Mouse (Mus musculus) left cerebral cortex, adult 2 months (tissue): ENCODE measurements at regions not wholly inside any gene's neighbourhood (a gene's known extent, or its start where the extent isn't known, plus 50 kb on each side); places are given as distances from the start of the nearest gene placed in this dataset.

ENCODE experiments used
- DNase-seq, 2 experiments: peaks; one replicate each; pipeline ENCODE4 v3.0.0; 2021 to 2022; ENCODE audit warnings: low spot score in 2 of 2, mixed read lengths in 1 of 2; ENCODE audit errors: extremely low spot score in 1 of 2
- H3K27ac ChIP-seq: fragments of 200-600 bp; 2 replicates; pipeline ENCODE4 v1.8.1; 2022
- H3K4me3 ChIP-seq: fragments of 200-600 bp; 2 replicates; pipeline ENCODE4 v1.8.1; 2022
- CTCF ChIP-seq: fragments of 200-600 bp; IDR thresholded peaks from 2 replicates; pipeline ENCODE4 v1.8.1; 2022; ENCODE audit warnings: antibody characterized with exemption, mild to moderate bottlenecking, moderate library complexity
- intact Hi-C: fragments of 180-260 bp; cut with DNase I; formaldehyde crosslinking; loops from one replicate; pipeline ENCODE4 v1.15.1; 2025

GRCm38 (mm10) chr8:89211931-89212330, 168.0 kb upstream of the Sall1 start:
- no peak for DNase-seq
- intact Hi-C loops, result no loop called here
- no peak for TF ChIP-seq CTCF
- H3K27ac ChIP-seq, result no peak overlapping the region
- H3K4me3 ChIP-seq, result no peak overlapping the region

- H3K27ac ChIP-seq, result no peak overlapping the region
- intact Hi-C loops, result no loop called here
- no peak overlapping the region for H3K4me3 ChIP-seq
Measured at GRCm38 (mm10) chr8:89210684-89211083, 166.7 kb upstream of the Sall1 start.

GRCm38 (mm10) chr8:89207891-89208290, 163.9 kb upstream of the Sall1 start:
- Histone ChIP-seq H3K27ac (no peak overlapping the region), H3K4me3 (no peak overlapping the region)
- no peak for DNase-seq
- intact Hi-C loops, result no loop called here
- TF ChIP-seq CTCF, result no peak

More at GRCm38 (mm10) chr8:89210684-89211083, 166.7 kb upstream of the Sall1 start:
- DNase-seq, result no peak
- no peak for TF ChIP-seq CTCF

GRCm38 (mm10) chr8:89202484-89203096, 158.6 kb upstream of the Sall1 start:
- no peak for TF ChIP-seq CTCF
- intact Hi-C loops, result no loop called here

GRCm38 (mm10) chr8:89200301-89200700, 156.3 kb upstream of the Sall1 start:
- Histone ChIP-seq H3K4me3 (no peak overlapping the region), H3K27ac (no peak overlapping the region)
- no peak for DNase-seq
- intact Hi-C loops, result no loop called here
- no peak for TF ChIP-seq CTCF

More at GRCm38 (mm10) chr8:89202484-89203096, 158.6 kb upstream of the Sall1 start:
- DNase-seq, result no peak
- Histone ChIP-seq H3K27ac (no peak overlapping the region), H3K4me3 (no peak overlapping the region)

GRCm38 (mm10) chr8:89185314-89185713, 141.4 kb upstream of the Sall1 start:
- H3K27ac ChIP-seq, result no peak overlapping the region
- no peak for TF ChIP-seq CTCF
- intact Hi-C loops, result no loop called here
- no peak overlapping the region for H3K4me3 ChIP-seq
- no peak for DNase-seq

GRCm38 (mm10) chr8:89175631-89176030, 131.7 kb upstream of the Sall1 start:
- DNase-seq, result no peak
- no peak for TF ChIP-seq CTCF
- Histone ChIP-seq H3K27ac (no peak overlapping the region), H3K4me3 (no peak overlapping the region)
- intact Hi-C loops, result no loop called here

- DNase-seq, result no peak
- H3K4me3 ChIP-seq, result no peak overlapping the region
- no peak overlapping the region for H3K27ac ChIP-seq
- intact Hi-C loops, result no loop called here
- TF ChIP-seq CTCF, result no peak
Measured at GRCm38 (mm10) chr8:89171561-89171960, 127.6 kb upstream of the Sall1 start.

GRCm38 (mm10) chr8:89169484-89169883, 125.5 kb upstream of the Sall1 start:
- Histone ChIP-seq H3K27ac (no peak overlapping the region), H3K4me3 (no peak overlapping the region)
- no peak for DNase-seq
- intact Hi-C loops, result no loop called here
- no peak for TF ChIP-seq CTCF

- no peak for DNase-seq
- no peak for TF ChIP-seq CTCF
Measured at GRCm38 (mm10) chr8:89167026-89167425, 123.1 kb upstream of the Sall1 start.

GRCm38 (mm10) chr8:89156909-89157308, 112.9 kb upstream of the Sall1 start:
- intact Hi-C loops, result no loop called here
- Histone ChIP-seq H3K27ac (no peak overlapping the region), H3K4me3 (no peak overlapping the region)
- DNase-seq, result no peak
- no peak for TF ChIP-seq CTCF

More at GRCm38 (mm10) chr8:89167026-89167425, 123.1 kb upstream of the Sall1 start:
- no peak overlapping the region for H3K4me3 ChIP-seq
- intact Hi-C loops, result no loop called here
- no peak overlapping the region for H3K27ac ChIP-seq

- Histone ChIP-seq H3K4me3 (no peak overlapping the region), H3K27ac (no peak overlapping the region)
- intact Hi-C loops, result no loop called here
- no peak for TF ChIP-seq CTCF
- DNase-seq, result no peak
Measured at GRCm38 (mm10) chr8:89153605-89154004, 109.6 kb upstream of the Sall1 start.

GRCm38 (mm10) chr8:89152867-89153595, 109.1 kb upstream of the Sall1 start:
- no peak for TF ChIP-seq CTCF
- no peak for DNase-seq
- intact Hi-C loops, result no loop called here
- H3K27ac ChIP-seq, result no peak overlapping the region
- no peak overlapping the region for H3K4me3 ChIP-seq
